Mouse (Mus musculus) G1E-ER4 (cell line): ENCODE measurements around the gene Mfsd6l. TPM values are rescaled to one million over a fixed set of nuclear protein-coding genes. Genes with fewer than 3 reads are reported as not detected.

ENCODE experiments used
- GATA1 ChIP-seq: IDR thresholded peaks from one replicate; pipeline ENCODE4 v1.8.0; 2012; ENCODE audit warnings: low read length, inconsistent platforms
- polyA plus RNA-seq: library from polyadenylated mRNA; stranded (reverse); fragments of >175 nt; gene quantifications from 2 replicates; pipeline ENCODE4 v1.2.3, GENCODE M21; 2012

Mfsd6l gene
- polyA plus RNA-seq, 1 experiment, result not detected

DNA sequence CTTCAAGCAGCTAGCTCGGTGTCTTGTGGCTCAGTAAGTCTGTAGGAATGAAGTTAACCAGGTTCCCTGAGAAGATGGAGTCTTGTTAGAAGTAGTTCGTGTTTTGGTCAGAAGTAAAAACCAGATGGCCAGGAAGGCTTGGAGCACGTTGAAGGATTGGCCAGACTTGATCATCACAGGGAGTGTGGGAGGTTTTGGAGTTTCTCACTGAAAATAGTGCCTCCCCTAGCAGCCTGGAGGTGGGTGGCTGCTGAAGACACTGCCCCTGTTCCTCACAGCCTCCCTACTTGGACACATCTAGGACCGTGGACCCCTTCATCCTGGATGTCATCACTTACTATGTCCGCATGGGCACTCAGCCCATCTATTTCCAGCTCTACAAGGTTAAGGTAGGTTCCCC is 16.4 kb upstream of the Mfsd6l start:
- TF ChIP-seq GATA1, result no peak

DNA sequence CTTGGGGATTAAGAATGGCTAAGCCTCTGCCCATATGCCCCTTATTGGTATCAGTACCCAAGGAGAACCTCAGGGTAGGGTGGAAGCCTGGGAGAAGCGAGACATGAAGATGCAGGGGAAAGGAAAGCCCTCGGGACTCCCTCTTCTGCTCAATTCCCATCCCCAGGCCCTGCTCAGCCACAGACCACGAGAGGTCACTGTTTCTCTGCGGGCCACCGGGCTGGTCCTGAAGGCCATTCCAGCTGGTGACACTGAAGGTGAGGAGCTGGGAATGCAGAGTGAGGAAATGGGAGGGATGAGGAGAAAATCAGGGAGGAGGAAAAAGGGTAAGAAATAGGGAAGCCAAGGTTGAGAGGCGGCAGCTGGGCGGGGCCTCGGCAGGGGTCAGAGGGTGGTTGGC is 11.4 kb upstream of the Mfsd6l start:
- TF ChIP-seq GATA1, result no peak

DNA sequence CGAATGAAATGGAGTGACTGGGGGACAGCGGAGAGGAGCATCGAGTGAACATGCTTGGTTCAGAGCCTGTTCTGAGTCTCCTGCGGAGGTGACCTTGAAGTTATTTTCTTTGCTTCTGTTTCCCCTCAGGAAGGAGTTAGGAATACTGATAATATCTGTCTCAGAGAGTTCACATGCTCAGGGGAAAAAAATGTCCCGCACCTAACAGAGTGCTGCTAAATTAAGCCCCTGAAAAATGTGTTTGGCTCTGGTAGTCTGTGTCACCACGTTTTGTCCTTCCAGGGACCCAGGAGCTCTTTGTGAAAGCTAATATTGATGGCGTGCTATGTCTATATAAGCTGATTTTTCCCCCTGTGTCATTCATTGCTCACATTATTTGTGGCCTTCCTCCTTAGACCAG is 10.8 kb upstream of the Mfsd6l start:
- no peak for TF ChIP-seq GATA1

DNA sequence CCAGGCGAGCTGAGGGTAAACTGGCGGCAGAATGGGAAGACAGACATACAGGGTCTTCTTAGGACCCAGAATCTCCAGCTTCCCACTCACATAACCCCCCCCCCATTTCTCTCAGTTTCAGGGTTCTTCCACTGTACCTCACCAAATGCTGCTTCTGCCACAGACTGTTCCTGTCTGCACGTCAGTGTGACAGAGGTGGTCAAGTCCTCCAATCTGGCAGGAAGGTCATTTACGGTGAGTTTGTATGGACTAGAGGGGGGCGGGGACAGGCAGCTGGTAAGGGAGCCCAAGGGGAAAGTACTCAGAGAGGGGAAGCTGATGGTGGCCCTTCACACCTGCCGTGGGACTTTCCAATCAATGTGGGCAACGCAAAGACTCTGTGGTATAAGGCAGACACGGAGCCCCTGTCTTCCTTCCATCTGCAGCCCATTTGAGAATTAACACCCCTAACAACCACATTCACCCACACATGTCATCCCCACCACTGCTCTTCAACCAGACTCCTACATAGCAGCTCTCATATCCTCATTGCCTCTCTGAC is 10.2 kb upstream of the Mfsd6l start:
- no peak for TF ChIP-seq GATA1

DNA sequence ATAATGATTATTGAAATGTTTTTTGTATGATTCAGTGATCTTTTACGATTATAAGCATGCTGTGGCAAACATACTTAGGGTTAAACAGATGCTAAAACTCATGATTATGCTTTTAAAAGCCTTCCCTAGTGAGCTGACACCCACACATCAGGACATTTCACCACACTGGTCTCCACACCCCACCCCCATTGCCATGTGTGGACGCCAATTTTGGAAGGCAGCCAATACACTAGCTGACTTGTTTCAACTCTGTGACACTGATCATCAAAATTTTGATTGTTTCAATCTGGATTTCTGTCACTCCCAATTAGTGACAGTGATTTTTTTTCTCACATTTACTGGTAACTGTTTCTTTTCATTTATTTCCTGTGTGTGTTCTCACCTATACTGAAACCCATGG is 8.5 kb upstream of the Mfsd6l start:
- no peak for TF ChIP-seq GATA1

DNA sequence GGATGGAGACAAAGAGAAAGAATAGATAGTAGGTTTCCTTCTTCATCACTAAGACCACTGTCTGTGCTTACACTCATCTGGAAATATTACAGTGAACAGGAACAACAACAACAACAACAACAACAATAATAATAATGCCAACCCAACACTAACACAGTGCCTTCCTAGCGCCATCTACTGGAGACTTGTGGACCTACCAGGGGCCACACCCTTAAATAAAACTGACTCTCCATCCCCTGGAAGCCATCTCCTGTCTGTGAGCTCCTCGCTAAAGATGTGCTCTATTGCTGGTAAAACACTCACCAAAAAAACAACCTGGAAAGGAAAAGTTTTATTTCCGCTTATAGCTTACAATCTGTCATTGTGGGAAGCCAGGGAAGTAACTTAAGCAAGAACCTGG is 6.4 kb upstream of the Mfsd6l start:
- TF ChIP-seq GATA1, result no peak

DNA sequence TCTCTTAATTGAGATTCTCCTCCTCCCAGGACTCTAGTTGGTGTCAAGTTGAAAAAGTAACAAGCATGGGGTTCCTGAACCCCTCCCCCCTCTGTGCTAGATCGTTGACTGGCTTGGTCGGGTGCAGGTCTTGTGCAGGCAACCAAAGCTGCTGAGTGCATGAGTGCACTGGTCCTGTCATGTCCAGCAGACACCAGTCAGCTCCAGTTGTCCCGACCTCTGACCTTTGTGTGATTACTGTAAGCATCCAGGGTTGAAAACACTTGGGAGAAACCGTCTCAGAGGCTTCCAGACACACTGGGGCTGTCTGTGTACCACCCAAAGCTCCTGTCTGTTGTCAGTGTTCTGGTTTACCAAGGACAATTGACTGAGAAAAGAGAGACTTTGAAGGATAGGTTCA is 5.6 kb upstream of the Mfsd6l start:
- TF ChIP-seq GATA1, result no peak

DNA sequence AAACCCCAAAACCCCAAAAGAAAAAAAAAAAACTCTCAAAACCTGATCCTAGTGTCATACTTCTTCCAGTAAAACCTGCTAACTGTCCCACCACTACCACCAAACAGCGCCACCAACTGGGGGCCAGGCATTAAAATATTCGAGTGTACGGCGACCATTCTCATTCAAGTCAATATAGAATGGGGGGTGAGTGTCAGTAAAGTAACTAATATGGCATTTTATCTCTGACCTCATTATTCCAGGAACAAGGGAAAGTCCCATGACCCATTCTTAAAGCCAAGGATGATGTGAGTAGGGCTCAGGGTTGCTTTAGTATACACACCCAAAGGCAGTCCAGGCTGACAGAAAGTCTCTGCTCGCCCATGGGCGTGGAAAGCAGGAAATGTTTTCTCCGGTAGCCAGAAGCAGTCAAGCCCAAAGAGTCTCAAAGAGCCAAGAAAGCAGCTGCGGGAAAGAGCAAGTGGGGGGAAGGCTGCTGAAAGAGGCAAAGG is 2.0 kb upstream of the Mfsd6l start:
- no peak for TF ChIP-seq GATA1

DNA sequence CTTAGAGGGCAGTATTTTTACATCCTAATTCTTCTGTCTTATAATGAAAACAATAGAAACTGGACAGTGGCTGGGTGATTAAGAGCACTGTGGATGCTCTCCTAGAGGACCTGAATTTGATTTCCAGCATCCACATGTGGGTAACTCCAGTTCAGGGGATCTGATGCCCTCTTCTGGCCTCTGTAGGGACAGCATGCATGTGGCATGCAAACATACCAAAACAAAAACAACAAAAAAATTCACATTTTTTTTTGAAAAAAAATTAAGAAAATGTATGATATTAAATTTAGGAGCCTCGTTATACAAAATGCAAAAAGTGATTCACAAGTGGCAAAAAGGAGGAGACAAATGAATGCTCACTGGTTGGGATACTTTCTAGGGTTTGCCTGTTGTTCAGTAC is 3.6 kb downstream of the Mfsd6l start:
- TF ChIP-seq GATA1, result no peak

DNA sequence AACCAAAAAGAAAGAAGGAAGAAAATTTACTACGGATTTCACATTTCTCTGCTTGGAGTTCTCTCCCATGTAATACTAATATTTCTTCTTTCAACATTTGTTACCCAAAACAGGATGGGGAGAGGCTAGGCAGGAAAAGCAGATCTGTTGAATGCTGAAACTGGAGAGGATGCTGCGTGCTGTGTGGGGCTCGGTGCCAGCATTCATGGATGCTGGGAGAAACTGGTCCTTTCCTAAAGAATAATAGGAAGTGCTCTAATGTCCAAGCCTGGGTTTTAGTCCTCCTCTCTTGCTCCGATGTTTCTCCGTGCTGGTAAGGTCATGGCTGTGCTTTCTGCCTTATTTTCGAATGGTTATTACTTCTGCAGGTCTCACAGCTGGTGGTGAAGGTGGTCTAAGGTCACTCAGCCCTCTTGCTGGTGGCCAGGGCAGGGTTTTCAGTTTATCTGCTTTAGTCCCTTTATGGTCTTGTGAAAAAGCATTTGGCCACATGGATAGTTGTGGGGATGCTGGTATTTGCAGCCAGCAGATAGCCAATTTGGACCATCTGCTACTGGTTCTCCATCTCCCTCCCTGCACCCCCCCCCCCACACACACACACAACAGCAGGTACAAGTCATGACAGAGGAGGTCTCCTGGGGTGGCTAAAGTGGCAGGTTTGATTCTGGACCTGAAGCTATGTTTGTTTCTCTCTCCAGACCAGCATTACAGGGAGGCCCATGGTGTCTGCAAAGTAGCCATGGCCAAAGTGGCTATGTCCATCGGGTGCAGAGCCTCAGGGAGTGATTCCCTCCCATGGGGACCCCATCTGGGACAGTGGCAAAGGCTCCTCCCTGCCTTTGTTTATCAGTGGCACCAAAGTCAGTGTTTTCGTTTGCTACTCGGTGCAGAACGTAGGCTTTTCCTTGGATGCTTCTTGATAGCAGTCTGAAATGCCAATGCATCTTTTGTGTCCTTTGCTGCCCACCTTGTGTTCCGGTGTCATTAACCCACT is 6.3 kb downstream of the Mfsd6l start:
- TF ChIP-seq GATA1, result no peak

DNA sequence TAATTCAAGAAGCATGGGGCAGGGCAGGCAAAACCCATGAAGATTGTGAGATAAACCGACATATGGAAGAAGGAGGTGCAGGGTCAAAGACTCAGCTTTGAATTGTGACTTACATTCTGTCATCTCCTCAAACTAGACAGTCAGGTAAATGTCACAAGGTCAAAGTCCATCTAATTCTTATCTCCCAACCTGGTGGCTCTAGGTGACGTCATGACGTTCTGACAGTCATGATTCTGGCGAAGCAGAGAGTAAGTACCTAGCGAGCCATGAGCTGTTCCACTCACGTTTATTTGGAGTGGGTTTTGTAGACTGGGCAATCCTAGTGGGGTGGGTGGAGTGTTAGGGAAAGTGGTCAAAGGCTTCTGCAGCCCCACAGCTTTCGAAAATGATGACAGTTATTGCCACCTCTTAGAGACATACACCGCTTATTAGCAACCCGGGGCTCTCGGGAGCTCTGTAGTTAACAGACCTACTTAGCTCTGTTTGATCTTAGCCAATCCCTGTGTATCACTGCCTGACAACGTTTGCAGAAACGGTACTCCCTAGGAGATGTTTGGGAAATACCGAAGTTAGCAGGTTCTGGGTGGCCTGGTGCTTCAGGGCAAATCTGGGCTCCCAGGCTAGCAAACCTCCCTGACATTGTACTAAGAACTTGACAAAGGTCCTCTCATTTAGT is 8.5 kb downstream of the Mfsd6l start:
- TF ChIP-seq GATA1, result no peak

DNA sequence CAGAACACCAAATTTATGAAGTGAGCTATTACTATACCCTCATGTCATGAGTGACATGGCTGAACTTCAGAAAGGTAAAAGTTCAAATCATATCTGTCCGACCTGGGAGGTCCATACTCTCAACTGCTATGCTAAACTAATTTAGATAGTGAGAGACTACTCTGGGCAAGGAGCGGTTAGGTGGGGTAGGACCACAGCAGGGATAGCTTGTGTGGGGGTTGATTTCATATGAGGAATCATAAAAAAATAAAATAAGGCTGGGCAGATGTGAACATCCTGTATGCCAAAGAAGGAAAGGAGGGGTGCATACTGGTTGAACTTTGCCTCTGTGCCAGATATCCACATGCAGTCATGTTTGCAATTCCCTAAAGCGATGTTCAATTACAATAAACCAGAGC is 9.0 kb downstream of the Mfsd6l start:
- no peak for TF ChIP-seq GATA1

DNA sequence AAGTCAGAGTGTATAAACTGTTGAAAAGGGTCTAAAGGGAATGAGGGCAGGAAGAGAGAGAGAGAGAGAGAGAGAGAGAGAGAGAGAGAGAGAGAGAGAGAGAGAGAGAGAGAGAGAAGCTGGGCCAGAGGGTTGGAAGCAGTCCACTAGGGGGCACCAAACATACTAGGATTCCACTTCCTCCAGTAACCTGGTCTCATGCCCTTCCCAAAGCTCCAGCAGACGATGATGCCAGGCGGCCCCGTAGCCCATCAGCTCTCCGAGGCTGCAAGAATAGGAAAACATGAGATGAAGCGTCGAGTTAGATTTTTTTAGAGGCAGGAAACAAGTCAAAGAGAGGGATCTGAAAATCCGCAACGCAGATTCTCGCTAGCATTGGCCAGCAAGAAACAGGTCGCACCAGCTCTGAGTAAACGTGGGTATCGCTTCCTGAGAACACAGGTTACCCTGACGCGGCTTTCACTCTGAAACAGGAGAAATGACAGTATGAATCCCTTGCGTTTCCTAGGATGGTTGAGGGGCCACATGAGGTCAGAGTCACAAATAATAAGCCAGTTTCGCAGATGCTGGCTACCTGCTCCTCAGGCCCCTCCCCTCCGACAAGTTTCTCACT is 10.6 kb downstream of the Mfsd6l start:
- no peak for TF ChIP-seq GATA1

DNA sequence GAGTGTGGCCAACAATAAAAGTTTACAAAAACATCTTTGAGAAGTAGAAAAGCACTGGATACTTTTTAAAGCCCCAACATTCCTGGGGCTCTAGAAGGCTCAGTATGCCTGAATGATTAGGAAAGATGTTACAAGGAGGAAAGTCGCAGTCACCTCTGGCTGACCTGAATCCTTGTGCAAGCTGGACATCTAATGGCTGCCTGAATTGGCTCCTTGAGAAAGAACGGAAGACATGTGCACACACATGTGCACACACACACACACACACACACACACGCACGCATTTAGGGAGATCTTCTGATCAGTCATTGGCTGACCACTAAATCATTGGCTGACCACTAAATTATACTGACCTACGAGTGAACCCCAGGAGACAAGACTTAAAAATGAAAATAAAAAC is 14.9 kb downstream of the Mfsd6l start:
- TF ChIP-seq GATA1, result no peak

DNA sequence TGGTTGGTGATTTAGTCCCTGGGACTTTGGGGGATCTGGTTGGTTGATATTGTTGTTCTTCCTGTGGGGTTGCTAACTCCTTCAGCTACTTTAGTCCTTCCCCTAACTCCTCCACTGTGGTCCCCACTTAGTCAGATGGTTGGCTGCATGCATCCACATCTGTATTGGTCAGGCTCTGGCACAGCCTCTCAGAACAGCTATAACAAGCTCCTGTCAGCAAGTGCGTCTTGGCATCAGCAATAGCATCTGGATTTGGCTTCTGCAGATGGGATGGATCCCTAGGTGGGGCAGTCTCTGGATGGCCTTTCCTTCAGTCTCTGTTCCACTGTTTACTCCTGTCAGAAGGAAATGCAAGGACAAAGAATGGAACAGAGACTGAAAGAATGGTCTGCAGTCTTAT is 21.1 kb downstream of the Mfsd6l start:
- no peak for TF ChIP-seq GATA1

DNA sequence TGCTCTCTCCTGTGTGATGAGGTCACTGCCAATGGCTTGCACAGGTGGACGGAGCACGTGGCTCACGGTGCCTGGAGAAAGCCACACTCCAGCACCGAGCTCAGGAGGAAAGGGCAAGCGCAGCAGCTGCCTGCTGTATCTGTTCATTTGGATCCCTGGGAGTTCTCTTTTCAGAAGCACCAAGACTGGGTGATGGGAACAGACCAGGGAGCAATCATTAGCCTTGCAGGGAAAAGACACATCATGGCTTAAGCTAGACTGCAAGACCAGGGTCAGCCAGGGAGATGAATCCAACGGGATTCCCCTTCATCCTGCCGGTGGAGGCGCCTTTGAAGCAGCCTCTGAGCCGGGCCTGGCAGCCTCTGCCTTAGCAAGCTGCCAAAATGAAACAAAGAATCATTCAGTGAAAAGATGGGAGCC is 23.5 kb downstream of the Mfsd6l start:
- no peak for TF ChIP-seq GATA1

DNA sequence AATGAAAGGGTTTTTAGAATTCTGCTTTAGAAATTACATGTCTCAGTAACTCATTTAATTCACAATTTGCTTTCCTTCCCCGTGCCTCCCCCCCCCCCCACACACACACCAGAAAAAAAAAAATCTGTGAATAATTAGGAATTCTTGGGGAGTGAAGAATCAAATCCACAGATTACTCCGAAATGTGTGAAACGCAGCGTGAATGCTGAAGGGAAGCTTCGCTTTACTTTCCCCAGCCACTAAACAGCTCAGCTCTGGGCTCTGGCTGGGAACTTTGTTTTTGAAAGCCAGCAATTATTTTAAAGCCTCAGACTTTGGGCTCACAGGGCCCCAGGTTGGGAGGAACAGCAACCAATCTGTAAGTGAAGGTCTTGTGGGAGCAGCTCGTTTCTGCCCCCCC is 24.6 kb downstream of the Mfsd6l start:
- TF ChIP-seq GATA1, result no peak
